Mouse (Mus musculus) liver, postnatal 0 days (tissue): ENCODE measurements around the gene Gm20532. TPM values are rescaled to one million over a fixed set of nuclear protein-coding genes. Genes with fewer than 3 reads are reported as not detected.

ENCODE experiments used
- ATAC-seq: fragments of 200-750 bp; cut with Nextera tagmentation; 2 replicates; pipeline ENCODE4 v1.8.0; 2017; ENCODE audit warnings: mild to moderate bottlenecking, moderate library complexity
- DNase-seq: peaks from one replicate; pipeline ENCODE4 v3.0.0-alpha.2; 2016
- H3K27ac ChIP-seq: fragments of 300-500 bp; sonication (generic); 2 replicates; pipeline ENCODE4 v1.5.1; 2014; ENCODE audit warnings: antibody characterized with exemption, moderate library complexity, mild to moderate bottlenecking, low read depth
- H3K27me3 ChIP-seq: fragments of 300-500 bp; sonication (generic); 2 replicates; pipeline ENCODE4 v1.6.1; 2014; ENCODE audit warnings: low read length, control low read depth, mixed read lengths; ENCODE audit not compliant: insufficient read depth
- H3K36me3 ChIP-seq: fragments of 300-500 bp; sonication (generic); replicated peaks from 2 replicates; pipeline ENCODE4 v1.6.1; 2014; ENCODE audit warnings: mild to moderate bottlenecking, control low read depth, low read length, moderate library complexity, mixed read lengths; ENCODE audit not compliant: insufficient read depth
- H3K4me1 ChIP-seq: fragments of 300-500 bp; sonication (generic); 2 replicates; pipeline ENCODE4 v1.6.1; 2014; ENCODE audit warnings: antibody characterized with exemption, mild to moderate bottlenecking, control low read depth; ENCODE audit not compliant: insufficient read depth
- H3K4me2 ChIP-seq: fragments of 300-500 bp; sonication (generic); 2 replicates; pipeline ENCODE4 v1.6.1; 2014; ENCODE audit warnings: low read depth, mild to moderate bottlenecking, low read length, moderate library complexity, mixed read lengths
- H3K4me3 ChIP-seq: fragments of 300-500 bp; sonication (generic); 2 replicates; pipeline ENCODE4 v1.5.1; 2014; ENCODE audit warnings: low read depth, low read length
- H3K9ac ChIP-seq: fragments of 300-500 bp; sonication (generic); replicated peaks from 2 replicates; pipeline ENCODE4 v1.6.1; 2014; ENCODE audit warnings: mild to moderate bottlenecking, moderate library complexity
- H3K9me3 ChIP-seq: fragments of 300-500 bp; sonication (generic); 2 replicates; pipeline ENCODE4 v1.6.1; 2016; ENCODE audit warnings: mild to moderate bottlenecking, control low read depth, low read length, mixed read lengths
- CTCF ChIP-seq: sonication (generic); IDR thresholded peaks from 2 replicates; pipeline ENCODE4 v1.5.1; 2016; ENCODE audit warnings: antibody characterized with exemption, low read depth
- EP300 ChIP-seq: IDR thresholded peaks from 2 replicates; pipeline ENCODE4 v1.6.1; 2016; ENCODE audit warnings: antibody characterized with exemption, low read depth, mild to moderate bottlenecking
- WGBS: fragments of 180-500 bp; shearing (Covaris S2); extraction: QIAGEN DNeasy Blood & Tissue Kit; methylation state at CpG from one replicate; pipeline ENCODE4 v1.1.7; 2014; ENCODE audit not compliant: insufficient replicate concordance; 5-methylcytosine and 5-hydroxymethylcytosine counted together
- polyA plus RNA-seq: library from polyadenylated mRNA; unstranded; fragments of >200 nt; fragmentation: Nextera tagmentation; extraction: Ambion mirVana; gene quantifications from 2 replicates; pipeline ENCODE4 v1.2.1, GENCODE M21; 2015

Gm20532 gene
- polyA plus RNA-seq = not detected in 2 replicates

DNA sequence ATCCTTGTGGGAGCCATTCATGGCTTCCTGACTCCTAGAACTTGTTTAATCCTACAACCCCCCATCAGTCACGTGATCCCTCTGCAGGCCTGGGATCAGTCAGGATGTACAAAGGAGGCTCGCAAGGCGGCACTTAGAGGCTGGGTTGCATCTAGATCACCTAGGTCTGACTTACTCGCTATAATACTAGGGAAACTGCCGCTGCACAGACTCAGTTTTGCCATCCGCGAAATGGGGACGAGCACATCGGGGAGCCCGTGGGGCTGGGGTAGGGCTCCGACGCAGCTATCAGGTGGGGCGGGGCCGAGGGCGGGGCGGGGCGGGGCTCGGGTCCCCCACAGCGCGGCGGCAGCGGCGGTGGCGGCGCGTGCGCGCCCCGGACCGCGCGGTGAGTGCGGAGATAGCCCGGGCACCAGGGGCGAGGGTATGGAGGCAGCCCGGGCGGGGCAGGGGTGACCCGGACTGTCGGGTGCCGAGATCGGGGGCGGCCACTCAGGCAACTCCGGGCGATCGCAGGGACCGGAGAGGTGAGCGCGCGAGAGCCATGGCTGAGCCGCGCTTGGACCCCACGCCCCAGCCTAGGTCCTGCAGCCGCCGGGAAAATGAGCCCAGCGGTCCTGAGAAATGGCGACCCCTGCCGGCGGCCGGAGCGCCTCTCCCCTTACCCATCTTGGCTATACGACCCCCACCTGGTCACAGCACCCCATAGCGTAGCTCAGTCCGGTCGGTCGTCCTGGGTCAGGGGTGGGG, at the start of gene Gm20532:
Gene Gm20532, plus strand, starts transcription at position 346 of the 750 bp plus-strand sequence.
- H3K27me3 ChIP-seq = 0 out of 2 replicates have a peak, but pooled peaks cover 2% of the 10 kb centered on the region
- peak within 1 kb of the TSS; percentile 68 for H3K9ac ChIP-seq
- peak within 1 kb of the TSS; percentile 66 for H3K4me3 ChIP-seq
- peak; percentile 68 for DNase-seq
- 1% methylated on average over 45 of the region's 65 CpGs for WGBS
- TF ChIP-seq EP300 (no peak), CTCF (peak; percentile 63)
- peak within 1 kb of the TSS; percentile 9; the same call in 1 of the 2 replicates for H3K27ac ChIP-seq
- peaks cover 8% of the 10 kb centered on the region for H3K4me1 ChIP-seq
- H3K9me3 ChIP-seq = no peaks in the 10 kb centered on the region
- peak; percentile 63 for ATAC-seq
- no peaks in the 10 kb centered on the region for H3K36me3 ChIP-seq
- peak within 1 kb of the TSS; percentile 87 for H3K4me2 ChIP-seq

DNA sequence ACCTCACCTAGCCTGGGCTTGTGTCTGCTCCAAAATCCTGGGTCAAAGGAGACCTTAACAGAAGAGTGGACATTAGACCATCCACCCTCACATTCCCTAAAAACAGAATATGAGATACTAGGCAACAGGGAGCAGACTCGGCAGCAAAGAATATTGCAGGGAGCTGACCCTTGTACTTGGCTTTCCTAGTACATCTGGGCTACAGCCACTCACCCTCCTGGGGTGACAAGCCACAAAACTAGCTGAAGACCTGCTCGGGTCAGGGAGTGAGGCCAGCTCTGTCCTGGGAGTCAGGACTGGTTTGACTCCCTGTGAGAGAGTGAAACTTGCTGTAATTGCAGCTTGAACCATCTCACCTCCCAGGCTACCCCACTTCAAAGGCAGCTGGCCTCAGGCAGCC, 46.9 kb upstream of the Gm20532 start:
- no peak for ATAC-seq
- no peak overlapping the region for H3K4me3 ChIP-seq
- 48% methylated on average over 2 of the region's 2 CpGs for WGBS
- no peak overlapping the region for H3K9ac ChIP-seq
- H3K27ac ChIP-seq = no peak overlapping the region
- no peaks in the 10 kb centered on the region for H3K9me3 ChIP-seq
- no peaks in the 10 kb centered on the region for H3K36me3 ChIP-seq
- no peak for DNase-seq
- H3K4me1 ChIP-seq = peaks cover 13% of the 10 kb centered on the region
- no peak for TF ChIP-seq CTCF
- no peak for TF ChIP-seq EP300
- H3K4me2 ChIP-seq = no peak overlapping the region
- no peaks in the 10 kb centered on the region for H3K27me3 ChIP-seq

DNA sequence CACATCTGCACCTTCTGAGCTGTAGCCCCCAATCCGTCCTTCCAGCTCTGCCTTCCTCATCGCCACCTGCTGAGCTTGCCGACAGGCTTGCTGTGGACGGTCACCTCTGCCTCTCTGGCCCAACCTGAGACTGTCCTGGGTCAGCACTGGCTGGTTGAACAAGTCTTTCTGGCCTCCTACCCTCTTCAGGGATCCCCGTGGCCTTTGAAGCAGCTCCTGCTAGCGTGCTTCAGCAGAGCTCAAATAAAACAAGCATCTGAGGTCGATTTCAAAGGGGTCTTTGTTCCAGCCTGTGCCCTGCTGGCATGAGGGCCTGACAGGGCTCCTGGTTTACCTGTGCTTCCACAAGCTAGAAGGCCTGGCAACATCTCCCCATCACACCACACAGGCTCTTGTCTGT, 45.7 kb upstream of the Gm20532 start:
- WGBS = 72% methylated on average over 7 of the region's 7 CpGs
- Histone ChIP-seq H3K27ac (no peak overlapping the region), H3K27me3 (no peaks in the 10 kb centered on the region), H3K9me3 (no peaks in the 10 kb centered on the region), H3K9ac (no peak overlapping the region), H3K4me3 (no peak overlapping the region), H3K36me3 (no peaks in the 10 kb centered on the region), H3K4me1 (0 out of 2 replicates have a peak, but pooled peaks cover 3% of the 10 kb centered on the region), H3K4me2 (no peak overlapping the region)
- TF ChIP-seq CTCF = no peak
- TF ChIP-seq EP300 = no peak
- DNase-seq (no peak), ATAC-seq (no peak)

DNA sequence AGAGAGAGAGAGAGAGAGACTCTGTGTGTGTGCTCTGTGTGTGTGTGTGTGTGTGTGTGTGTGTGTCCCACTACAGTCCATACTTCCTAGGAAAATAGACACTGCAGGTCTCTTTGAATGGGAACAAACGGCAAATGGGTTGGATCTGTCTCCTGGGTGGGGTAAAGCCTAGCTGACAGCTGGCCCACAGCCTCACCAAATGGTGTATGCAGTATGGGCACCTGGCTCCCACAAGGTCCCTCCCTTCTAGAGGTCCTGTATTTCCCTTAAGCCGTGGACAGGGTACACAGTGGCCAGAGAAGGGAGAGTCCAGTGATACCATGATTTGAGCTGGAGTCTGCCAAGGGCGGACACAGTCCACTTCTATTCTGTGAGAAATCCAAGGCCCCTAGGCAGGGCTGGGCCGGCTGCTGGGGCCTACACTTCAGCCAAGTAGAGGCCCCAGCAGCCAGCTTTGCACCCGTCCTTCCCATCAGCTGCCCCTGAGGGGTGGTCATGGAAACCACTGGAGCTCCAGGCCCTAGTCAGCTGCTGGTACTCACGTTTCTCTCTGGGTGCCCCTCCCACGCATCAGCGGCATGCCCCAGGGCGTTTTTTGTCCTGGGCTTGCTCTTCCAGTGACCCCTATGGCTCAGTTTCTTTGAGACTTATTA, 45.1 kb upstream of the Gm20532 start:
- H3K4me3 ChIP-seq = no peak overlapping the region
- no peak overlapping the region for H3K4me2 ChIP-seq
- 0 out of 2 replicates have a peak, but pooled peaks cover 3% of the 10 kb centered on the region for H3K4me1 ChIP-seq
- H3K27me3 ChIP-seq = no peaks in the 10 kb centered on the region
- H3K36me3 ChIP-seq = no peaks in the 10 kb centered on the region
- DNase-seq (no peak), ATAC-seq (no peak)
- 65% methylated on average over 9 of the region's 9 CpGs for WGBS
- no peak for TF ChIP-seq EP300
- TF ChIP-seq CTCF = no peak
- no peak overlapping the region for H3K9ac ChIP-seq
- no peak overlapping the region for H3K27ac ChIP-seq
- no peaks in the 10 kb centered on the region for H3K9me3 ChIP-seq

DNA sequence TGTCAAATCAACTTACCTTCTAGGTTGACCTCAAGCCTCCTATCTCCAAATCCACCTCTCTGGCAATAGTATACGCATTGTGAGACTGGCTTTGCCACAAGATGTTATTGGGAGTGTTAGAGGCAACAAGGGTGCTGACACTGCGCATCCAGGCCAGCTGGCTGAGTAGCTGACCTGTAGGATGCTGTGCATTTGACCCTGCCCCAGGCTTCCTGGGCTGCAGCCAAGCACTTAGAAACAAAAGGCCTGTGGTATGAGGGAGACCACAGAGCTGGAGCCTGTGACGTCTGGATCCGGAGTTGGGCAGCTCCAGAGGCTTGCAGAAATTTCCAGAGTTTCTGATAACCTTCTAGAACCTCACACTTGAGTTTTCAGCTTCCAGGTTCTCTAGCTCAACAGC, 43.3 kb upstream of the Gm20532 start:
- H3K9ac ChIP-seq = no peak overlapping the region
- H3K27me3 ChIP-seq = no peaks in the 10 kb centered on the region
- DNase-seq = peak; percentile 34
- H3K36me3 ChIP-seq = no peaks in the 10 kb centered on the region
- H3K4me2 ChIP-seq = no peak overlapping the region
- no peaks in the 10 kb centered on the region for H3K9me3 ChIP-seq
- no peak for ATAC-seq
- 0 out of 2 replicates have a peak, but pooled peaks cover 3% of the 10 kb centered on the region for H3K4me1 ChIP-seq
- TF ChIP-seq EP300 (0 out of 2 replicates have a peak, but pooled peaks have one; percentile 19), CTCF (no peak)
- no peak overlapping the region for H3K4me3 ChIP-seq
- peak overlapping the region; percentile 18; the same call in 1 of the 2 replicates for H3K27ac ChIP-seq
- 54% methylated on average over 4 of the region's 4 CpGs for WGBS

DNA sequence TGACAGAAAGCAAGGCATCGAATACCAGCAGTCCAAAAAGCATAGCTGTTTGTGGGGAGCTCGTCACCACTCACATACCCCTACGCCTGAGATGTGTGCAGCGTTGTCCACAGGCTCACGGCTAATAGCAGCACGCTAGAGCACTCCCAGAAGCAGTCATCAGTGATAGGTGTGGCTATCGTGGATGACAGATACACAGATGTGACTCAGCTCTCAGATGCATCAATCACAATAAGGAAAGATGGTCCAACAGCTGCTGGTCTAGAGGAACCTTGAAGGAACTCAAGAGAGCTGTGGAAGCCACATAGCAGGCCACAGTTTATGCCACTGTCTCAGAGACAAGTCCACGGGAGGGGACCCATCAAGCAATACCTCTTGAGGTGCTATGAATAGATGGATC, 42.7 kb upstream of the Gm20532 start:
- no peaks in the 10 kb centered on the region for H3K9me3 ChIP-seq
- no peak overlapping the region for H3K4me3 ChIP-seq
- DNase-seq = no peak
- H3K27ac ChIP-seq = peak overlapping the region; percentile 18; the same call in 1 of the 2 replicates
- ATAC-seq = no peak
- no peak overlapping the region for H3K4me2 ChIP-seq
- no peak overlapping the region for H3K9ac ChIP-seq
- H3K27me3 ChIP-seq = no peaks in the 10 kb centered on the region
- peaks cover 8% of the 10 kb centered on the region for H3K4me1 ChIP-seq
- H3K36me3 ChIP-seq = no peaks in the 10 kb centered on the region
- whole genome bisulfite sequencing = 67% methylated on average over 8 of the region's 8 CpGs
- TF ChIP-seq EP300 (no peak), CTCF (no peak)
